Comparison of ENCODE assay signal across 8 mouse cellular contexts in the genomic region with DNA sequence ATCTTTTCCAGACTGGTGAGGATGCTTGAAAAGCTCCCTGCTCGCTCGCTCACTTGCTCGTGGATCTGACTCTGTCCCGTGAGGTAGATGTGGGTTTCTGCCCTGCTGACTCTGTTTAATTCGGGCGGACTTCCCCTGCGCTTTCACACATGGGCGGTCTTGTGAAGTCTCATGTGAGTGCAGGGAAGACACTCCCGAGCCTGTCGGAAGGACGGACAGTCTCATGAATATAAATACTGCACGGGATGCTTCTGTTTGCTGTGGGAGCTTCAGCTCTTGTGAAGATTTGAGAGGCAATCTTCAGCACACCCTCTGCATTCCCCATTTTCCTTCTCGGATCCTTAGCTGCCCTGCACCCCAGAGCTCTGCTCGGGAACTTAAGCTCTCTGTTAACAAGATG.
DNase-seq lines count a peak whose midpoint lies in the region; ATAC-seq and TF ChIP-seq lines count a peak whose summit lies in the region.

No protein-coding gene starts in this region.

- no peaks in the 10 kb centered on the region for H3K36me3 ChIP-seq in kidney, embryonic 16.5 days (ENCODE audit: insufficient read depth, low read length)
- H3K36me3 ChIP-seq in midbrain, embryonic 14.5 days (ENCODE audit: control insufficient read depth, insufficient read depth, low read length): no peaks in the 10 kb centered on the region
- no peaks in the 10 kb centered on the region for H3K36me3 ChIP-seq in liver, embryonic 12.5 days

- no peak for TF ChIP-seq CTCF in gastrocnemius, adult 2 months (IDR thresholded peaks at IDR 0.05)
- TF ChIP-seq CTCF in bone marrow macrophage, adult 2 months (IDR thresholded peaks at IDR 0.05; ENCODE audit: low read depth, low read length): no peak

- peak overlapping the region; percentile 37 for H3K4me3 ChIP-seq in gastrocnemius, adult 2 months
- H3K4me3 ChIP-seq in bone marrow macrophage, adult 2 months (ENCODE audit: insufficient read depth, low read length): peak overlapping the region; percentile 23; the same call in 1 of the 2 replicates
- no peak overlapping the region for H3K4me3 ChIP-seq in kidney, embryonic 16.5 days (ENCODE audit: low read length)
- no peak overlapping the region for H3K4me3 ChIP-seq in midbrain, embryonic 14.5 days (replicated peaks; ENCODE audit: low read depth, low read length)
- H3K4me3 ChIP-seq in liver, embryonic 12.5 days: no peak overlapping the region

- no peak for ATAC-seq in kidney, embryonic 16.5 days (ENCODE audit: low FRiP score, low TSS enrichment)
- ATAC-seq in midbrain, embryonic 14.5 days (ENCODE audit: low FRiP score, low TSS enrichment): no peak
- ATAC-seq in CD4-positive, CD25-positive, alpha-beta regulatory T cell, adult 4 months: no peak
- no peak for ATAC-seq in liver, embryonic 12.5 days

- H3K27me3 ChIP-seq in kidney, embryonic 16.5 days (ENCODE audit: insufficient read depth, low read length): no peaks in the 10 kb centered on the region
- H3K27me3 ChIP-seq in midbrain, embryonic 14.5 days (ENCODE audit: control insufficient read depth, insufficient read depth, low read length): no peaks in the 10 kb centered on the region
- H3K27me3 ChIP-seq in liver, embryonic 12.5 days (replicated peaks): peaks cover 27% of the 10 kb centered on the region

- no peaks in the 10 kb centered on the region for H3K9me3 ChIP-seq in kidney, embryonic 16.5 days (ENCODE audit: low read length)
- peaks cover 5% of the 10 kb centered on the region for H3K9me3 ChIP-seq in midbrain, embryonic 14.5 days (ENCODE audit: control insufficient read depth, low read length)
- H3K9me3 ChIP-seq in liver, embryonic 12.5 days (replicated peaks): no peaks in the 10 kb centered on the region

- peak overlapping the region; percentile 28 for H3K4me2 ChIP-seq in kidney, embryonic 16.5 days (replicated peaks; ENCODE audit: low read depth, low read length)
- peak overlapping the region; percentile 36 for H3K4me2 ChIP-seq in midbrain, embryonic 14.5 days (ENCODE audit: low read length)
- no peak overlapping the region for H3K4me2 ChIP-seq in liver, embryonic 12.5 days

- DNase-seq in gastrocnemius, adult 2 months: no peak
- no peak for DNase-seq in gastrocnemius, postnatal 25 days
- peak; percentile 51 for DNase-seq in midbrain, embryonic 14.5 days
- no peak for DNase-seq in left cerebral cortex, adult 11 months (ENCODE audit: low spot score)

- 17% methylated on average over 14 of the region's 14 CpGs for WGBS in kidney, embryonic 16.5 days
- WGBS in midbrain, embryonic 14.5 days: 3% methylated on average over 14 of the region's 14 CpGs
- 39% methylated on average over 14 of the region's 14 CpGs for WGBS in liver, embryonic 12.5 days (ENCODE audit: insufficient replicate concordance)

- H3K27ac ChIP-seq in gastrocnemius, adult 2 months: no peak overlapping the region
- H3K27ac ChIP-seq in bone marrow macrophage, adult 2 months (ENCODE audit: insufficient read depth, low read depth, low read length): peak overlapping the region; percentile 94
- no peak overlapping the region for H3K27ac ChIP-seq in kidney, embryonic 16.5 days (ENCODE audit: low read length)
- no peak overlapping the region for H3K27ac ChIP-seq in midbrain, embryonic 14.5 days (replicated peaks; ENCODE audit: low read depth, low read length)
- H3K27ac ChIP-seq in liver, embryonic 12.5 days: no peak overlapping the region

- H3K4me1 ChIP-seq in bone marrow macrophage, adult 2 months (ENCODE audit: control insufficient read depth, insufficient read depth, low read length): peaks cover 35% of the 10 kb centered on the region
- H3K4me1 ChIP-seq in kidney, embryonic 16.5 days (ENCODE audit: insufficient read depth, low read length): peaks cover 5% of the 10 kb centered on the region; the same call in 1 of the 2 replicates
- H3K4me1 ChIP-seq in midbrain, embryonic 14.5 days (ENCODE audit: control insufficient read depth, insufficient read depth, low read length): 0 out of 2 replicates have a peak, but pooled peaks cover 5% of the 10 kb centered on the region
- H3K4me1 ChIP-seq in liver, embryonic 12.5 days: no peaks in the 10 kb centered on the region

- 0 out of 2 replicates have a peak overlapping the region, but pooled peaks have one; percentile 29 for H3K9ac ChIP-seq in kidney, embryonic 16.5 days (replicated peaks; ENCODE audit: low read length)
- no peak overlapping the region; the same call in 1 of the 2 replicates for H3K9ac ChIP-seq in midbrain, embryonic 14.5 days (replicated peaks; ENCODE audit: low read length)
- no peak overlapping the region for H3K9ac ChIP-seq in liver, embryonic 12.5 days

- intact Hi-C loops in gastrocnemius, adult 2 months (cut with DNase I): no loop called here

- TF ChIP-seq POLR2A in bone marrow macrophage, adult 2 months (IDR thresholded peaks at IDR 0.05; ENCODE audit: borderline replicate concordance, low read depth, low read length): no peak

Comparison
In these comparisons a context has a peak if more than half of its experiments do, and no peak if none do; other contexts are left out.
1. H3K4me3 ChIP-seq: peak in gastrocnemius, adult 2 months (single experiment) and bone marrow macrophage, adult 2 months (single experiment); none in kidney, embryonic 16.5 days (single experiment), midbrain, embryonic 14.5 days (single experiment) and liver, embryonic 12.5 days (single experiment).